Mouse (Mus musculus): Measurements from ENCODE around the gene Rora.

GRCm38 (mm10) chr9:69435662-69436061 is 782.1 kb downstream of the Rora start:
- no peak for TF ChIP-seq POLR2AphosphoS2 (IDR thresholded peaks at IDR 0.05; ENCODE audit: insufficient read length, low read depth)
- TF ChIP-seq POLR2A (IDR thresholded peaks at IDR 0.05; ENCODE audit: insufficient read length, low read depth), result no peak
- TF ChIP-seq USF1 (IDR thresholded peaks at IDR 0.05; ENCODE audit: low read depth), result no peak
- no peak for TF ChIP-seq TCF12 (IDR thresholded peaks at IDR 0.05; ENCODE audit: insufficient read depth, poor library complexity, severe bottlenecking)
